13 mouse cellular contexts compared by ENCODE assay signal in the genomic region with DNA sequence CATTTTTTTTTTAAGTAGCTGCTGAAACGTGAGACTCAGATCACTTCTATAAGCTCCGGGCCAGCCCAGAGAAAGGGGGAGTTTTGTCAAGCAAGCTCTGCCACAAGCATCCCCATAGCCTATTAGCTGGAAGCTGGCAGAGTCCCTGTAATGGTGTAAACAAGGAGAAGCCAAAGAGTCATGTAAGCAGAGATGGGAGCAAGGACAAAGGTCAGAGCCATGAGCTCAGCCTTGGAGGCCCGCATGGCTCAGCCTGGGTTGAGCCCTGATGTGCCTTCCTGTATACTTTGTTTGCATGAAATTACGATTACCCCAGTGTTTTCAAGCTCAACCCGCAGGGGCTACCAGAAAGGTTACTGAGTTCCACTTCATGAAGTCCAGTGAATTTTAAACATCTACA. TPM values are rescaled to one million over a fixed set of nuclear protein-coding genes. Genes with fewer than 3 reads are reported as not detected.
DNase-seq lines count a peak whose midpoint lies in the region; ATAC-seq lines count a peak whose summit lies in the region.
"Had no signal": no experiment of that assay in that cellular context is flagged by ENCODE, and none has a peak within 500 bp of the region (broad histone marks: within the 10 kb centered on the region; RNA-seq: fewer than 3 reads in every experiment).

No protein-coding gene starts in this region.

- no peak overlapping the region for H3K4me3 ChIP-seq in heart, embryonic 13.5 days
- no peak overlapping the region for H3K4me3 ChIP-seq in liver, embryonic 13.5 days (replicated peaks)

- no peak for ATAC-seq in heart, embryonic 13.5 days (ENCODE audit: extremely low read depth, insufficient number of reproducible peaks, low FRiP score, low TSS enrichment)
- ATAC-seq in liver, embryonic 13.5 days (ENCODE audit: low read depth): peak; percentile 41; the same call in 1 of the 2 replicates
- ATAC-seq: CD4-positive, CD25-positive, alpha-beta regulatory T cell, adult 4 months; inflammation-experienced regulatory T-cells, adult 6 months had no signal

- DNase-seq in heart, adult 18-20 months: no peak
- peak; percentile 52 for DNase-seq in embryo, embryonic 10.5 days (ENCODE audit: low spot score)
- peak; percentile 69 for DNase-seq in kidney, adult 18-20 months
- DNase-seq in liver, embryonic 13.5 days: no peak
- no peak for DNase-seq in cerebellum, postnatal 36 days
- no peak for DNase-seq in cerebellum, adult 9-10 months
- no peak for DNase-seq in layer of hippocampus, adult 9-10 months (ENCODE audit: low spot score)
- DNase-seq: cerebellum, adult 11 months; gastrocnemius, postnatal 14 days; thymus, postnatal 14 days had no signal

- H3K27me3 ChIP-seq in heart, embryonic 13.5 days (replicated peaks): no peaks in the 10 kb centered on the region
- no peaks in the 10 kb centered on the region for H3K27me3 ChIP-seq in liver, embryonic 13.5 days

- peaks cover 61% of the 10 kb centered on the region for H3K4me1 ChIP-seq in heart, embryonic 13.5 days
- H3K4me1 ChIP-seq in liver, embryonic 13.5 days (replicated peaks): peaks cover 24% of the 10 kb centered on the region

- no peak overlapping the region for H3K9ac ChIP-seq in heart, embryonic 13.5 days
- no peak overlapping the region for H3K9ac ChIP-seq in liver, embryonic 13.5 days

- H3K36me3 ChIP-seq in heart, embryonic 13.5 days: peaks cover 7% of the 10 kb centered on the region; the same call in 1 of the 2 replicates
- H3K36me3 ChIP-seq in liver, embryonic 13.5 days: no peaks in the 10 kb centered on the region

- 48% methylated on average over 5 of the region's 5 CpGs for WGBS in heart, embryonic 13.5 days
- whole genome bisulfite sequencing in liver, embryonic 13.5 days (ENCODE audit: insufficient replicate concordance): 52% methylated on average over 5 of the region's 5 CpGs

- H3K27ac ChIP-seq in heart, embryonic 13.5 days (replicated peaks): peak overlapping the region; percentile 21
- H3K27ac ChIP-seq in liver, embryonic 13.5 days: peak overlapping the region; percentile 40

- H3K4me2 ChIP-seq in heart, embryonic 13.5 days: no peak overlapping the region
- peak overlapping the region; percentile 13; the same call in 1 of the 2 replicates for H3K4me2 ChIP-seq in liver, embryonic 13.5 days

- H3K9me3 ChIP-seq in heart, embryonic 13.5 days: no peaks in the 10 kb centered on the region
- H3K9me3 ChIP-seq in liver, embryonic 13.5 days (replicated peaks): no peaks in the 10 kb centered on the region

RNA-seq across cellular contexts. Expression of a gene that starts 19.5 kb away (rescaled TPM):
- 28.1 and 30.1 TPM in 2 replicates for polyA plus RNA-seq in heart, embryonic 13.5 days (2015; fragmentation: Nextera tagmentation; extraction: Ambion mirVana)
- total RNA-seq in heart, adult 18-20 months (2021): 10 to 100 TPM; 17.4 to 20.5 TPM
- polyA plus RNA-seq in liver, embryonic 13.5 days (2015; fragmentation: Nextera tagmentation; extraction: Ambion mirVana): 3.1 and 3.5 TPM in 2 replicates

RNA-seq across cellular contexts. Expression of a gene that starts 38.3 kb away (rescaled TPM):
- polyA plus RNA-seq in heart, embryonic 13.5 days (2015; fragmentation: Nextera tagmentation; extraction: Ambion mirVana): 73.5 and 77.8 TPM in 2 replicates
- 10 to 100 TPM; 30.1 to 34.4 TPM for total RNA-seq in heart, adult 18-20 months (2021)
- polyA plus RNA-seq in liver, embryonic 13.5 days (2015; fragmentation: Nextera tagmentation; extraction: Ambion mirVana): 39.6 and 40.4 TPM in 2 replicates

Comparison
In these comparisons a context has a peak if more than half of its experiments do, and no peak if none do; other contexts are left out.
1. DNase-seq: peak in embryo, embryonic 10.5 days (single experiment) and kidney, adult 18-20 months (single experiment); none in heart, adult 18-20 months (0 of 2), liver, embryonic 13.5 days (single experiment), cerebellum, postnatal 36 days (0 of 2), cerebellum, adult 9-10 months (single experiment) and layer of hippocampus, adult 9-10 months (single experiment).